Mouse (Mus musculus) limb, embryonic 10.5 days (tissue): ENCODE results near the gene Ide. TPM values are rescaled to one million over a fixed set of nuclear protein-coding genes. Genes with fewer than 3 reads are reported as not detected.

Source experiments
- DNase-seq: peaks from one replicate; pipeline ENCODE4 v3.0.0-alpha.2; 2017; ENCODE audit warnings: low spot score
- H3K27ac ChIP-seq: fragments of 300-500 bp; sonication (generic); 2 replicates; pipeline ENCODE4 v1.5.1; 2016; ENCODE audit warnings: mild to moderate bottlenecking
- H3K27me3 ChIP-seq: fragments of 300-500 bp; sonication (generic); 2 replicates; pipeline ENCODE4 v1.6.1; 2016; ENCODE audit warnings: low read depth, mild to moderate bottlenecking; ENCODE audit not compliant: poor library complexity, severe bottlenecking
- H3K36me3 ChIP-seq: fragments of 300-500 bp; sonication (generic); 2 replicates; pipeline ENCODE4 v1.6.1; 2016; ENCODE audit warnings: mild to moderate bottlenecking, moderate library complexity
- H3K4me1 ChIP-seq: fragments of 300-500 bp; sonication (generic); 2 replicates; pipeline ENCODE4 v1.6.1; 2016
- H3K4me3 ChIP-seq: fragments of 300-500 bp; sonication (generic); 2 replicates; pipeline ENCODE4 v1.5.1; 2016; ENCODE audit warnings: mild to moderate bottlenecking, moderate library complexity
- H3K9me3 ChIP-seq: fragments of 300-500 bp; sonication (generic); replicated peaks from 2 replicates; pipeline ENCODE4 v1.6.1; 2016; ENCODE audit warnings: mild to moderate bottlenecking
- WGBS: fragments of 180-500 bp; shearing (Covaris S2); methylation state at CpG from one replicate; pipeline ENCODE4 v1.1.7; 2016; 5-methylcytosine and 5-hydroxymethylcytosine counted together
- polyA plus RNA-seq: library from polyadenylated mRNA; unstranded; fragments of >200 nt; fragmentation: Nextera tagmentation; extraction: Ambion mirVana; gene quantifications from 2 replicates; pipeline ENCODE4 v1.2.1, GENCODE M21; 2016

Gene Ide
- polyA plus RNA-seq, 1 experiment from 2014 or later = 45.2 TPM

DNA sequence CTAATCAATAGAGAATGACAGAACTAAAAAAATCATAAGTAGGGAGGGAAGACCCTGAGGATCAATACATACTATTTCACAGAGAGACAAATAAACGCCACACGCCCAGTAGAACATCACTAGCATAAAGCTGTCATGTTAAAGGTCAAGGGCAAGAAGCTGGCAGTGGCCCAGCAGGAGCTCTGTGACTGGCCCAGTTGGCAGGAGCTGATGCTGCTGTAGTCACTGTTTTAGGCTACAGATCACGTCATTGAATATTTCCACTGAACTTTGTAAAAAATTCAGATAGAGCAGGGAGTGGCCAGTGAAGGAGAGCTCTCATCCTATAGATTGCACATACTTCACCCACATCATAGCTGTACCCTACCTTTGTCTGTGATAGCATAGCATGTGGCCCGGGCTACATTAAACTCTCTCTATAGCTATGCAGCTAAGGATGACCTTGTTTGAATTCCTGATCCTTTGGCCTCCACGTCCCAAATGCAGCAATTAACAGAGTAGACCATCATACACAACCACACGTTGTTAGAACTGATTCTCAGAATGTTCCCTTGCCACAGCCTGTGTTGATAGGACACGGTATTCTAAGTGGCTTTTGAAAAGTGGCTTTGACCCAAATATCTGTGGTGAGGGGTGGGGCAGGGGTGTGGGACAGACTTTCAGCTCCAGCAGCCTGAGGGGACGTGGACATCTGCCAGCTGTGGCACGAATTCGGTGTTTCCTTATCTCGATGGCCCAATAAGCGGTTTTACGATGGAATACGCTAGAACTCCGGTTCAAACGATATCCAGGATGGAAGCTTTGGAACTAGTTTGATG is 16.6 kb downstream of the Ide start:
- Histone ChIP-seq H3K36me3 (peaks cover 19% of the 10 kb centered on the region), H3K4me3 (no peak overlapping the region), H3K27ac (no peak overlapping the region), H3K4me1 (no peaks in the 10 kb centered on the region), H3K9me3 (no peaks in the 10 kb centered on the region), H3K27me3 (no peaks in the 10 kb centered on the region)
- WGBS = 93% methylated on average over 16 of the region's 16 CpGs
- no peak for DNase-seq

DNA sequence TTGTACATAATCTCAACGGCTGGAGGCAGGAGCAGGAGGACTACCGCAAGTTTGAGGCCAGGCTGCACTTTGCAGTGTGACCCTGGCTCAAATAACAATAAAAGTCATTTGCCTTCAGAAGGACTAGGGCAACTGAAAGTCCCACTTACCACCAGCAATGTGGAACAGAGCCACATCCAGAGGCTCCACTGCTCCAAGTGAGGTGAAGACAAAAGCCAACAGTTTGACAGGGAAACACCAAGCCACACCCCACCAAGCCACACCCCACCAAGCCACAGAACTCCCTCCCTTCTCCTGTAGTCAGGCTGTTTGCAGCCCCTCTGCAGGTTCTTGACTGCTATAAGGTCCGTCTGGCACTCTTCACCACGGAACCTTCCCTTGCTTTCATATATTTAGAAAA is 20.3 kb downstream of the Ide start:
- Histone ChIP-seq H3K9me3 (no peaks in the 10 kb centered on the region), H3K27ac (no peak overlapping the region), H3K4me3 (no peak overlapping the region), H3K27me3 (no peaks in the 10 kb centered on the region), H3K36me3 (peaks cover 23% of the 10 kb centered on the region), H3K4me1 (no peaks in the 10 kb centered on the region)
- no peak for DNase-seq
- WGBS = 92% methylated on average over 4 of the region's 4 CpGs

- H3K4me3 ChIP-seq = no peak overlapping the region
- 94% methylated on average over 9 of the region's 9 CpGs for WGBS
- no peaks in the 10 kb centered on the region for H3K4me1 ChIP-seq
- no peaks in the 10 kb centered on the region for H3K9me3 ChIP-seq
- H3K27me3 ChIP-seq = no peaks in the 10 kb centered on the region
- no peak for DNase-seq
- no peak overlapping the region for H3K27ac ChIP-seq
- peaks cover 27% of the 10 kb centered on the region for H3K36me3 ChIP-seq
Measured at GRCm38 (mm10) chr19:37315091-37315490, 22.6 kb downstream of the Ide start.

DNA sequence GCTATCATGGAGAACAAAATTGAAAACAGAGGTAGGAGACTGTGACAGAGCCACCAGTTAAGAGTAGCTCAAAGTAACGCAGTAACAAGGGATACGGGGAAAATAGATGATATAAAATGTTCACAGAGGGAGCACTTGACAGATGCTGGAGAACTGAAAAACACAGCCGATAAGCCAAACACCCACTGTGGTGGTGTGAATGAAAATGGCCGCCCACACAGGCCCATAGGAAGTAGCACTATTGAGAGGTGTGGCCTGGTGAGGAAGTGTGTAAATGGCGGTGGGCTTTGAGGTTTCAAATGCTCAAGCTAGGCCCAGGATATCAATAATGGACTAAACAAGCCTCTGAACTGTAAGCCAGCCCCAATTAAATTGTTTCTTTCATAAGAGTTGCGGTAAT is 26.2 kb downstream of the Ide start:
- Histone ChIP-seq H3K4me1 (no peaks in the 10 kb centered on the region), H3K36me3 (peaks cover 22% of the 10 kb centered on the region), H3K27ac (no peak overlapping the region), H3K27me3 (no peaks in the 10 kb centered on the region), H3K9me3 (no peaks in the 10 kb centered on the region), H3K4me3 (no peak overlapping the region)
- 91% methylated on average over 6 of the region's 6 CpGs for WGBS
- DNase-seq = no peak

GRCm38 (mm10) chr19:37310133-37310532 is 27.5 kb downstream of the Ide start:
- no peak overlapping the region for H3K4me3 ChIP-seq
- 87% methylated on average over 4 of the region's 4 CpGs for WGBS
- no peak overlapping the region for H3K27ac ChIP-seq
- peaks cover 23% of the 10 kb centered on the region for H3K36me3 ChIP-seq
- no peaks in the 10 kb centered on the region for H3K4me1 ChIP-seq
- DNase-seq = no peak
- no peaks in the 10 kb centered on the region for H3K9me3 ChIP-seq
- H3K27me3 ChIP-seq = no peaks in the 10 kb centered on the region

GRCm38 (mm10) chr19:37308941-37309340 is 28.7 kb downstream of the Ide start:
- no peak for DNase-seq
- Histone ChIP-seq H3K27me3 (no peaks in the 10 kb centered on the region), H3K9me3 (no peaks in the 10 kb centered on the region), H3K4me3 (no peak overlapping the region), H3K27ac (no peak overlapping the region), H3K36me3 (peaks cover 13% of the 10 kb centered on the region), H3K4me1 (no peaks in the 10 kb centered on the region)
- WGBS = 94% methylated on average over 7 of the region's 7 CpGs

DNA sequence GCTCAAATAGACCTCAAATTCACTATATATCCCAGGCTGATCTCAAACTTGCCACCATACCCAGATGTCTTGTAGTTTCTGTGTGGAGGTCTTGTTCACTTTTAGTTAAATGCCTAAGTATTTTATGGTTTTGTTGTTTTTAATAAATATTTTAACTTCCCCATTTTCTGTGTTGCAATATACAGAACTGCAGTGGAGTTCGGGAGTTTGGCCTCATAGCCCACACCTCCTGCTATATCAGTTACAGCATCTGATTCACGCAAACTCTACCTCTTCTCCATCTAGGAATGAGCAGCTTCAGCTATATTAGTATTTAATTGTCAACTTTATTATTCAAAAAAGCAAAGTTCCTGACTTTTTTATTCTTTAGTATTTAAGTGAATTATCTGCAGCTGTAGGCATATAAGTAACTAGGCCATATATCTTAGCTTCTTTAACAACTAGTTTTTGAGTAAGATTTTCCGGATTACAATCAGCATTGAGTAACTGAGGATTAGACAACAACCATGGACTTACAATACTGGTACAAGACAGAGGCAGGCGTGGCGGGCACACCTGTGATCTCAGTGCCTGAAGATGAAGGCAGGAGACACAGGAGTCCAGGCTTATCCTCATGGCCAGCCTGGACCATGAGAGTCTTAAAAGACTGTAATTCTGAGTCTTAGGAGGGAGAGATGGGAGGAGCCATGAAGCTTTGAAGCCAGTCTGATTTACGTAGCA is 29.7 kb downstream of the Ide start:
- whole genome bisulfite sequencing = 80% methylated on average over 6 of the region's 6 CpGs
- H3K36me3 ChIP-seq = peaks cover 18% of the 10 kb centered on the region; the same call in 1 of the 2 replicates
- H3K4me1 ChIP-seq = no peaks in the 10 kb centered on the region
- no peak overlapping the region for H3K4me3 ChIP-seq
- no peak overlapping the region for H3K27ac ChIP-seq
- no peak for DNase-seq
- no peaks in the 10 kb centered on the region for H3K9me3 ChIP-seq
- H3K27me3 ChIP-seq = no peaks in the 10 kb centered on the region

DNA sequence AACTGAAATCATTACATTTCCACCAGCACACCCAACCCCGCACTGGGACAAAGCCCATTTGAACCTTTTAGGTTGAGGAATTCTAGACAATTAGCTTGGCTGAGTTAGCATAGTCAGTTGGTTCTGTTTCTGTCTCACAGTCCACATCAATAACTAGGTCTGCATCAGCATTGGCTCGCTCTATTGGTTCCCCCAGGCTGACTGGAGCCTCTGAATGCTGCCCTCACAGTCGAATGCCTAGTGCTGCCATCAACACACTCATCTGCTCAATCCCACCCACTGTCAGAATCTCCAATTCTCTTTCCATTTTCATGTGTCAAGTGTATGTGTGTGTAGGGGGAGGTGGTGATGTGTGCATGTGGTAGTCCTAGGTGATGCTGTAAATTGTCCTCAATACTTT is 31.5 kb downstream of the Ide start:
- 94% methylated on average over 3 of the region's 3 CpGs for WGBS
- no peak for DNase-seq
- H3K4me3 ChIP-seq = no peak overlapping the region
- H3K36me3 ChIP-seq = peaks cover 14% of the 10 kb centered on the region; the same call in 1 of the 2 replicates
- H3K27me3 ChIP-seq = no peaks in the 10 kb centered on the region
- H3K9me3 ChIP-seq = no peaks in the 10 kb centered on the region
- no peaks in the 10 kb centered on the region for H3K4me1 ChIP-seq
- H3K27ac ChIP-seq = no peak overlapping the region

- H3K4me3 ChIP-seq = no peak overlapping the region
- DNase-seq = no peak
- peaks cover 8% of the 10 kb centered on the region; the same call in 1 of the 2 replicates for H3K36me3 ChIP-seq
- no peaks in the 10 kb centered on the region for H3K27me3 ChIP-seq
- no peaks in the 10 kb centered on the region for H3K4me1 ChIP-seq
- H3K27ac ChIP-seq = no peak overlapping the region
- 95% methylated on average over 5 of the region's 5 CpGs for WGBS
- no peaks in the 10 kb centered on the region for H3K9me3 ChIP-seq
Measured at GRCm38 (mm10) chr19:37304866-37305265, 32.8 kb downstream of the Ide start.

DNA sequence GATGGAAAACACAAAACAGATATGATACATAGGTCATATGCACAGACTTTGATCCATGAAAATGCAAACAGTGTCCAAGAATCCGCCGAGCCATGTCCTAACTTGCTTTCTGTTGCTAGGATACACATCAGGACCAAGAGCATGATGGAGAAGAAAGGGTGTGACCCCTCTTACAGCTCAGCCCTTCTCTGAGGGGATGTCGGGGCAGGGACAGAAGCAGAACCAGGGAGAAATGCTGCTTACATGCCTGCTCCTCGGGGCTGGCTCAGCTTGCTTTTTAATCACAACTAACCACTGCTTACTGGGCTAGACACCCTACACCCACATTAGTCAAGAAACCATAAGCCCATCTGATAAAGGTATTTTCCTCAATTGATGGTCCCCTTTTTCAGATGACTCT is 33.6 kb downstream of the Ide start:
- Histone ChIP-seq H3K36me3 (peaks cover 8% of the 10 kb centered on the region; the same call in 1 of the 2 replicates), H3K27me3 (no peaks in the 10 kb centered on the region), H3K9me3 (no peaks in the 10 kb centered on the region), H3K4me3 (no peak overlapping the region), H3K4me1 (no peaks in the 10 kb centered on the region), H3K27ac (no peak overlapping the region)
- WGBS = 86% methylated on average over 4 of the region's 4 CpGs
- no peak for DNase-seq

GRCm38 (mm10) chr19:37301733-37302132 is 35.9 kb downstream of the Ide start:
- H3K27me3 ChIP-seq = no peaks in the 10 kb centered on the region
- H3K9me3 ChIP-seq = no peaks in the 10 kb centered on the region
- 95% methylated on average over 3 of the region's 3 CpGs for WGBS
- no peaks in the 10 kb centered on the region for H3K4me1 ChIP-seq
- no peak overlapping the region for H3K4me3 ChIP-seq
- H3K27ac ChIP-seq = no peak overlapping the region
- peaks cover 8% of the 10 kb centered on the region; the same call in 1 of the 2 replicates for H3K36me3 ChIP-seq
- no peak for DNase-seq

DNA sequence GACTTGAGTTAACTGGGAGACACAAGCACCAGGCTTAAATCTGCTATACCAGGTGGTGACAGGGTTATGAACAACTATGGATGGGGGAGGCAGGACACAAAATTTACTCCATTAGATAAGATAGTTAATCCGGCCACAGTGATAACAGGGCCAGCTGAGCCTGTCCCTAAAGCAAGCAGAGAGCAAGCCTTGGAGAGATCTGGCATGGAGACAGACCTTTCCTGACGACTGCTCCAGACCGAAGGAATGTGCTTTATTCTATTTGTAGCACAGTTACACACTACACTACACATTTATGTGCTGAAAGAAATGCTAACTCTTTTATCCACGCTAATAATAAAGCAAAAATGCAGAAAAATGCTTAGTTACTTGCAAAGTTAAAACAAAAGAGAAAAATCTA is 46.0 kb downstream of the Ide start:
- no peak for DNase-seq
- 83% methylated on average over 4 of the region's 4 CpGs for WGBS
- no peak overlapping the region for H3K4me3 ChIP-seq
- no peaks in the 10 kb centered on the region for H3K9me3 ChIP-seq
- H3K36me3 ChIP-seq = 0 out of 2 replicates have a peak, but pooled peaks cover under 1% of the 10 kb centered on the region
- H3K27me3 ChIP-seq = no peaks in the 10 kb centered on the region
- no peaks in the 10 kb centered on the region for H3K4me1 ChIP-seq
- H3K27ac ChIP-seq = no peak overlapping the region

DNA sequence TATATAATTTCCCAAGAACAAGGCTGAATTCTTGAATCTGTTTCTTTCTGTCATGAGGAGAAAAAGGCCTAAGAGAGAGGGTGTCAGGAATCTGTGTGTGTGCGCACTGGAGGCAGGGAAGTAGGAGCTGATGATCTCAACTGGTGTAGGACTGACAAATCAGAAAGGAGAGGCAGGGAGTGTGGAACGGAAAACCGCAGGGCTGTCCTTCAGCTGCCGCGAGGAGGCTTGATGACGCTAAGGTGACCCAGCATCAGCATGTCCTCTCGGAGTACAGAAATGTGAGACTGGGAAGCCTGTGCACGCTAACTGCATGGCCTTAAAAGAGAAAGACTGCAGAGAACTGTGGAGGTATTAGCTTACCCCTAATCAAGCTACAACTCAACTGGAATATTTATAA is 46.7 kb downstream of the Ide start:
- Histone ChIP-seq H3K27me3 (no peaks in the 10 kb centered on the region), H3K4me3 (no peak overlapping the region), H3K4me1 (no peaks in the 10 kb centered on the region), H3K36me3 (0 out of 2 replicates have a peak, but pooled peaks cover 4% of the 10 kb centered on the region), H3K9me3 (no peaks in the 10 kb centered on the region), H3K27ac (no peak overlapping the region)
- WGBS = 90% methylated on average over 8 of the region's 8 CpGs
- DNase-seq = no peak
